In the genomic region with DNA sequence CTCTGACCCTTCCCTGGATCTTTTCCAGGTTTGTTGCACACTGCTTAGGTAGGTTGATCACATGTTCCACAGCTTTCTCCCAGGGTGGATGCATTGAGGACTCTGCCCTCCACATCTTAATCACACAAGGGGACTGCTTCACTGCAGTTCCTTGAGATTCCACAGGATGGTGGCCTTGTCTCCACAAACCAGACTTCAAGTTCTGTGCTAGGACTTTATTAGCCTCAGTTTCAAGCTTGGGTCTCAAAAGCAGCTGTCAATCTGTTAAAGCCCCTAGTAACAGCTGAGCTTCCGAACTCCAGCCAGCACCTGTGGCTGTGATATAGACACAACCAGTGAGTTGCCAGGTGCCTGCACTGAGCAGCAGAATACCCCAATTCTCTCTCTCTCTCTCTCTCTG, we compare ENCODE assay signal across 9 mouse cellular contexts.
DNase-seq lines count a peak whose midpoint lies in the region; ATAC-seq and TF ChIP-seq lines count a peak whose summit lies in the region.
"Had no signal": no experiment of that assay in that cellular context is flagged by ENCODE, and none has a peak within 500 bp of the region (broad histone marks: within the 10 kb centered on the region; RNA-seq: fewer than 3 reads in every experiment).

No protein-coding gene starts in this region.

- no peak for TF ChIP-seq EP300 in liver, embryonic 14.5 days (IDR thresholded peaks at IDR 0.05; ENCODE audit: low read depth)

- WGBS in embryonic facial prominence, embryonic 12.5 days, result 13% methylated on average over 1 of the region's 1 CpGs
- whole genome bisulfite sequencing in liver, embryonic 14.5 days (ENCODE audit: insufficient replicate concordance), result 31% methylated on average over 1 of the region's 1 CpGs

- H3K27ac ChIP-seq in embryonic facial prominence, embryonic 12.5 days, result no peak overlapping the region
- H3K27ac ChIP-seq in liver, embryonic 14.5 days, result no peak overlapping the region
- H3K27ac ChIP-seq: liver, embryonic 15.5 days had no signal

- no peak overlapping the region for H3K4me3 ChIP-seq in embryonic facial prominence, embryonic 12.5 days
- H3K4me3 ChIP-seq in liver, embryonic 14.5 days (ENCODE audit: insufficient read depth in 1 of 2, low read depth in 2 of 2, low read length in 2 of 2), result no peak overlapping the region
- H3K4me3 ChIP-seq: liver, embryonic 15.5 days had no signal

- DNase-seq in 3T3-L1 (ENCODE audit: low read depth, low spot score), result peak; percentile 81
- peak; percentile 62 for DNase-seq in adrenal gland, postnatal 10 days
- peak; percentile 43 to 58 for DNase-seq in heart, postnatal 14 days
- DNase-seq in kidney, postnatal 25 days, result peak; percentile 46 to 56
- DNase-seq in liver, embryonic 14.5 days (ENCODE audit: low read depth in 3 of 3, low spot score in 3 of 3), result no peak
- DNase-seq in ovary, postnatal 36 days (ENCODE audit: low spot score), result peak; percentile 17

- H3K9me3 ChIP-seq in embryonic facial prominence, embryonic 12.5 days, result no peaks in the 10 kb centered on the region
- no peaks in the 10 kb centered on the region for H3K9me3 ChIP-seq in liver, embryonic 14.5 days (ENCODE audit: control insufficient read depth, low read length)
- H3K9me3 ChIP-seq: liver, embryonic 15.5 days had no signal

- ATAC-seq in embryonic facial prominence, embryonic 12.5 days (ENCODE audit: insufficient number of reproducible peaks, insufficient read depth, low FRiP score, low TSS enrichment), result 0 out of 2 replicates have a peak, but pooled peaks have one; percentile 41
- no peak for ATAC-seq in liver, embryonic 14.5 days (ENCODE audit: insufficient read depth)
- ATAC-seq in granulocyte monocyte progenitor cell, adult 5-6 weeks (replicated peaks; ENCODE audit: poor library complexity, severe bottlenecking), result no peak

- no peaks in the 10 kb centered on the region for H3K4me1 ChIP-seq in embryonic facial prominence, embryonic 12.5 days
- H3K4me1 ChIP-seq in liver, embryonic 14.5 days (replicated peaks; ENCODE audit: control insufficient read depth in 2 of 2, insufficient read depth in 2 of 2, low read length in 1 of 2), result no peaks in the 10 kb centered on the region
- H3K4me1 ChIP-seq: liver, embryonic 15.5 days had no signal

- H3K27me3 ChIP-seq in embryonic facial prominence, embryonic 12.5 days, result no peaks in the 10 kb centered on the region
- H3K27me3 ChIP-seq in liver, embryonic 14.5 days (ENCODE audit: control insufficient read depth, insufficient read depth, low read length), result no peaks in the 10 kb centered on the region
- H3K27me3 ChIP-seq: liver, embryonic 15.5 days had no signal

- H3K9ac ChIP-seq in embryonic facial prominence, embryonic 12.5 days, result no peak overlapping the region
- no peak overlapping the region for H3K9ac ChIP-seq in liver, embryonic 14.5 days (replicated peaks)
- H3K9ac ChIP-seq: liver, embryonic 15.5 days had no signal

- H3K4me2 ChIP-seq in embryonic facial prominence, embryonic 12.5 days (replicated peaks), result no peak overlapping the region
- H3K4me2 ChIP-seq in liver, embryonic 14.5 days (ENCODE audit: low read depth), result no peak overlapping the region
- H3K4me2 ChIP-seq: liver, embryonic 15.5 days had no signal

- intact Hi-C loops in heart, postnatal 14 days (cut with DNase I), result loop anchor here (1.0 to 2.0 kb wide), 3 partner anchors 213 to 355 kb away; no protein-coding TSS in a partner anchor

- 0 out of 2 replicates have a peak, but pooled peaks have one; percentile 22 for TF ChIP-seq CTCF in liver, embryonic 14.5 days (IDR thresholded peaks at IDR 0.05; ENCODE audit: low read depth)

- H3K36me3 ChIP-seq in embryonic facial prominence, embryonic 12.5 days, result no peaks in the 10 kb centered on the region
- no peaks in the 10 kb centered on the region for H3K36me3 ChIP-seq in liver, embryonic 14.5 days (replicated peaks; ENCODE audit: control insufficient read depth, insufficient read depth, low read depth)
- H3K36me3 ChIP-seq: liver, embryonic 15.5 days had no signal

Comparison
In these comparisons a context has a peak if more than half of its experiments do, and no peak if none do; other contexts are left out.
1. DNase-seq: peak in 3T3-L1 (single experiment), adrenal gland, postnatal 10 days (single experiment), heart, postnatal 14 days (2 of 2), kidney, postnatal 25 days (2 of 2) and ovary, postnatal 36 days (single experiment); none in liver, embryonic 14.5 days (0 of 3).